8 mouse cellular contexts compared by ENCODE assay signal in genomic region chr9:84019627-84020026, GRCm38 (mm10).
A peak's percentile ranks its signal among the peaks of the same experiment; 100 is the strongest.
DNase-seq lines count a peak whose midpoint lies in the region; ATAC-seq and TF ChIP-seq lines count a peak whose summit lies in the region.

No protein-coding gene starts in this region.

- no peaks in the 10 kb centered on the region for H3K9me3 ChIP-seq in hindbrain, postnatal 0 days (ENCODE audit: low read length)

- no peak overlapping the region for H3K4me2 ChIP-seq in hindbrain, postnatal 0 days (ENCODE audit: low read depth, low read length)

- H3K27me3 ChIP-seq in hindbrain, postnatal 0 days (ENCODE audit: insufficient read depth, low read length): no peaks in the 10 kb centered on the region

- H3K4me1 ChIP-seq in hindbrain, postnatal 0 days (ENCODE audit: insufficient read depth, low read length): no peaks in the 10 kb centered on the region

- H3K27ac ChIP-seq in hindbrain, postnatal 0 days: no peak overlapping the region

- H3K36me3 ChIP-seq in hindbrain, postnatal 0 days (ENCODE audit: insufficient read depth, low read length): no peaks in the 10 kb centered on the region

- no peak overlapping the region for H3K4me3 ChIP-seq in hindbrain, postnatal 0 days (ENCODE audit: low read length)

- 0 out of 2 replicates have a peak, but pooled peaks have one; percentile 61 for ATAC-seq in hindbrain, postnatal 0 days

- 71% methylated on average over 2 of the region's 2 CpGs for WGBS in hindbrain, postnatal 0 days

- intact Hi-C loops in left cerebral cortex, postnatal 10 days (cut with DNase I): no loop called here

- H3K9ac ChIP-seq in hindbrain, postnatal 0 days (replicated peaks; ENCODE audit: low read length): no peak overlapping the region

- DNase-seq in gastrocnemius, adult 18-20 months (ENCODE audit: low spot score): peak; percentile 7
- no peak for DNase-seq in gastrocnemius, postnatal 10 days
- peak; percentile 67 for DNase-seq in 3T3-L1 (ENCODE audit: low read depth, low spot score)
- DNase-seq in NIH3T3 (ENCODE audit: low read depth): peak; percentile 62
- peak; percentile 70 for DNase-seq in hindbrain, postnatal 0 days (ENCODE audit: low spot score)
- DNase-seq in retina, postnatal 1 day: peak; percentile 30
- DNase-seq in left cerebral cortex, postnatal 10 days (ENCODE audit: extremely low spot score in 1 of 2, low spot score in 2 of 2): no peak
- DNase-seq in layer of hippocampus, adult 11-12 months (ENCODE audit: low spot score): no peak

- peak; percentile 73 for TF ChIP-seq CTCF in hindbrain, postnatal 0 days (IDR thresholded peaks at IDR 0.05; ENCODE audit: low read depth)

Comparison
In these comparisons a context has a peak if more than half of its experiments do, and no peak if none do; other contexts are left out.
1. DNase-seq: peak in gastrocnemius, adult 18-20 months (single experiment), 3T3-L1 (single experiment), NIH3T3 (single experiment), hindbrain, postnatal 0 days (single experiment) and retina, postnatal 1 day (single experiment); none in gastrocnemius, postnatal 10 days (single experiment), left cerebral cortex, postnatal 10 days (0 of 2) and layer of hippocampus, adult 11-12 months (single experiment).